Mouse (Mus musculus): ENCODE measurements around the gene Jade2.
"Not testable (repeated sequence)": the region's sequence is repeated elsewhere in the genome, so short reads cannot be mapped to it uniquely, and the experiment has no call there.

Gene Jade2

GRCm38 (mm10) chr11:51796272-51796671 lies 61.2 kb downstream of the Jade2 start:
- DNase-seq (ENCODE audit: low read depth, low spot score) = no peak

- DNase-seq (ENCODE audit: low read depth, low spot score) = no peak
Measured at GRCm38 (mm10) chr11:51790662-51791061, 66.8 kb downstream of the Jade2 start.

GRCm38 (mm10) chr11:51789735-51790134 lies 67.7 kb downstream of the Jade2 start:
- not testable (repeated sequence) for DNase-seq (ENCODE audit: low read depth, low spot score)

- no peak for DNase-seq (ENCODE audit: low read depth, low spot score)
Measured at GRCm38 (mm10) chr11:51785926-51786325, 71.5 kb downstream of the Jade2 start.

- no peak for DNase-seq (ENCODE audit: low read depth, low spot score)
Measured at GRCm38 (mm10) chr11:51782721-51783120, 74.7 kb downstream of the Jade2 start.

- no peak for DNase-seq (ENCODE audit: low read depth, low spot score)
Measured at GRCm38 (mm10) chr11:51780773-51781267, 76.6 kb downstream of the Jade2 start.

- DNase-seq (ENCODE audit: low read depth, low spot score) = no peak
Measured at GRCm38 (mm10) chr11:51777478-51777877, 80.0 kb downstream of the Jade2 start.

GRCm38 (mm10) chr11:51775507-51775906 lies 81.9 kb downstream of the Jade2 start:
- DNase-seq (ENCODE audit: low read depth, low spot score) = no peak

- no peak for DNase-seq (ENCODE audit: low read depth, low spot score)
Measured at GRCm38 (mm10) chr11:51768296-51768695, 89.2 kb downstream of the Jade2 start.

- DNase-seq (ENCODE audit: low read depth, low spot score) = no peak
Measured at GRCm38 (mm10) chr11:51767579-51768220, 89.8 kb downstream of the Jade2 start.

GRCm38 (mm10) chr11:51764816-51765215 lies 92.6 kb downstream of the Jade2 start:
- no peak for DNase-seq (ENCODE audit: low read depth, low spot score)

- DNase-seq (ENCODE audit: low read depth, low spot score) = no peak
Measured at GRCm38 (mm10) chr11:51763955-51764354, 93.5 kb downstream of the Jade2 start.
